8 mouse cellular contexts compared by ENCODE assay signal in genomic region chr11:84066927-84067645, GRCm38 (mm10). TPM values are rescaled to one million over a fixed set of nuclear protein-coding genes. Genes with fewer than 3 reads are reported as not detected.
DNase-seq lines count a peak whose midpoint lies in the region; ATAC-seq and TF ChIP-seq lines count a peak whose summit lies in the region.

No protein-coding gene starts in this region.

- intact Hi-C loops in gastrocnemius, adult 2 months (cut with DNase I): loop anchor here (5.0 kb wide), 1 partner anchor 60 kb away; the partner anchor contains the start of genes Acaca and Tada2a

- WGBS in kidney, embryonic 14.5 days: 4% methylated on average over 18 of the region's 18 CpGs
- WGBS in liver, postnatal 0 days (ENCODE audit: insufficient replicate concordance): 14% methylated on average over 18 of the region's 18 CpGs

- in situ Hi-C loops in ES-E14 (cut with MboI; ENCODE audit: low sequenced_read_pairs in 2 of 2, unreplicated experiment in 2 of 2): no loop called here

- TF ChIP-seq CTCF in gastrocnemius, adult 2 months (IDR thresholded peaks at IDR 0.05): no peak
- TF ChIP-seq CTCF in liver, postnatal 0 days (IDR thresholded peaks at IDR 0.05; ENCODE audit: low read depth): no peak

- DNase-seq in gastrocnemius, adult 2 months: peak; percentile 60
- DNase-seq in gastrocnemius, postnatal 4 days (ENCODE audit: low spot score in 2 of 2): no peak
- DNase-seq in ES-E14 (ENCODE audit: low read depth, low spot score): peak; percentile 19
- peak; percentile 81 to 86 for DNase-seq in cerebellum, postnatal 25 days
- DNase-seq in heart, adult 9 months (ENCODE audit: low spot score in 2 of 2): peak; percentile 21 to 35
- no peak for DNase-seq in liver, postnatal 0 days
- DNase-seq in right cerebral cortex, adult 2 months (ENCODE audit: low spot score in 2 of 2): peak; percentile 77 to 82

- peak overlapping the region; percentile 84 for H3K4me3 ChIP-seq in gastrocnemius, adult 2 months
- H3K4me3 ChIP-seq in ES-E14 (ENCODE audit: insufficient read depth in 1 of 2, low read depth in 1 of 2, low read length in 2 of 2, poor library complexity in 1 of 2, severe bottlenecking in 1 of 2): peak overlapping the region; percentile 74 to 89; a peak in 3 of 4 replicates
- peak overlapping the region; percentile 72 for H3K4me3 ChIP-seq in kidney, embryonic 14.5 days (ENCODE audit: low read length)
- peak overlapping the region; percentile 67; the same call in 1 of the 2 replicates for H3K4me3 ChIP-seq in liver, postnatal 0 days (ENCODE audit: low read depth, low read length)

- H3K4me2 ChIP-seq in kidney, embryonic 14.5 days (replicated peaks; ENCODE audit: low read depth, low read length): peak overlapping the region; percentile 95
- H3K4me2 ChIP-seq in liver, postnatal 0 days (ENCODE audit: low read depth, low read length): peak overlapping the region; percentile 93; the same call in 1 of the 2 replicates

- no peak for TF ChIP-seq EP300 in liver, postnatal 0 days (IDR thresholded peaks at IDR 0.05; ENCODE audit: low read depth)

- H3K4me1 ChIP-seq in ES-E14 (ENCODE audit: control insufficient read depth in 2 of 2, insufficient read depth in 2 of 2, low read length in 2 of 2, poor library complexity in 1 of 2): peaks cover 4 to 9% of the 10 kb centered on the region in 2 experiments; a peak in 2 of 4 replicates
- H3K4me1 ChIP-seq in kidney, embryonic 14.5 days (ENCODE audit: control insufficient read depth, insufficient read depth, low read length): peaks cover 19% of the 10 kb centered on the region; the same call in 1 of the 2 replicates
- peaks cover 20% of the 10 kb centered on the region for H3K4me1 ChIP-seq in liver, postnatal 0 days (ENCODE audit: insufficient read depth)

- H3K9ac ChIP-seq in ES-E14 (ENCODE audit: insufficient read depth, low read depth, low read length, poor library complexity, severe bottlenecking): no peak overlapping the region; the same call in 1 of the 2 replicates
- peak overlapping the region; percentile 72; the same call in 1 of the 2 replicates for H3K9ac ChIP-seq in kidney, embryonic 14.5 days (ENCODE audit: low read depth, low read length)
- no peak overlapping the region for H3K9ac ChIP-seq in liver, postnatal 0 days (replicated peaks)

- H3K27me3 ChIP-seq in kidney, embryonic 14.5 days (ENCODE audit: control insufficient read depth, insufficient read depth, low read length): peaks cover 9% of the 10 kb centered on the region
- H3K27me3 ChIP-seq in liver, postnatal 0 days (ENCODE audit: insufficient read depth, low read length): peaks cover 34% of the 10 kb centered on the region

- no peaks in the 10 kb centered on the region for H3K9me3 ChIP-seq in ES-E14 (ENCODE audit: control insufficient read depth, insufficient read depth, low read depth, low read length)
- H3K9me3 ChIP-seq in kidney, embryonic 14.5 days (ENCODE audit: control insufficient read depth, low read length): no peaks in the 10 kb centered on the region
- H3K9me3 ChIP-seq in liver, postnatal 0 days (ENCODE audit: low read length): no peaks in the 10 kb centered on the region

- peak overlapping the region; percentile 92 for H3K27ac ChIP-seq in gastrocnemius, adult 2 months
- no peak overlapping the region for H3K27ac ChIP-seq in ES-E14 (ENCODE audit: insufficient read depth, low read depth, low read length, poor library complexity, severe bottlenecking)
- H3K27ac ChIP-seq in kidney, embryonic 14.5 days (ENCODE audit: low read depth, low read length): no peak overlapping the region
- no peak overlapping the region for H3K27ac ChIP-seq in liver, postnatal 0 days (ENCODE audit: low read depth)

- no peak for ATAC-seq in kidney, embryonic 14.5 days (ENCODE audit: low FRiP score, low TSS enrichment)
- no peak for ATAC-seq in liver, postnatal 0 days

- no peaks in the 10 kb centered on the region for H3K36me3 ChIP-seq in ES-E14 (ENCODE audit: control insufficient read depth, insufficient read depth, low read length, poor library complexity, severe bottlenecking)
- no peaks in the 10 kb centered on the region for H3K36me3 ChIP-seq in kidney, embryonic 14.5 days (ENCODE audit: control insufficient read depth, insufficient read depth, low read length)
- H3K36me3 ChIP-seq in liver, postnatal 0 days (replicated peaks; ENCODE audit: insufficient read depth, low read length): no peaks in the 10 kb centered on the region

TF ChIP-seq in ES-E14, 5 proteins besides CTCF, POLR2A, EP300 and RAD21:
- TF ChIP-seq ZNF384 (IDR thresholded peaks at IDR 0.05; ENCODE audit: low read depth, low read length) (no peak), CHD2 (IDR thresholded peaks at IDR 0.05; ENCODE audit: low read depth, low read length) (no peak), ZC3H11A (IDR thresholded peaks at IDR 0.05; ENCODE audit: borderline replicate concordance, low read depth, low read length) (no peak), HCFC1 (IDR thresholded peaks at IDR 0.05; ENCODE audit: borderline replicate concordance, insufficient read depth, low read length) (no peak), MAFK (IDR thresholded peaks at IDR 0.05; ENCODE audit: insufficient read depth, low read depth, low read length) (no peak)

RNA-seq across cellular contexts. Expression of gene Dusp14, which starts 2.0 kb away (rescaled TPM):
- 1 to 10 TPM; 6.1 to 7.9 TPM for total RNA-seq in gastrocnemius, adult 2 months (2021)
- total RNA-seq in gastrocnemius, postnatal 4 days (2021): 1 to 10 TPM; 6.4 to 7.7 TPM
- 12.5 and 24.0 TPM in 2 replicates for total RNA-seq in ES-E14 (2012; rRNA removed)
- polyA plus RNA-seq in kidney, embryonic 14.5 days (2014; fragmentation: Nextera tagmentation; extraction: Ambion mirVana): 19.8 and 21.4 TPM in 2 replicates
- polyA plus RNA-seq in liver, postnatal 0 days (2015; fragmentation: Nextera tagmentation; extraction: Ambion mirVana): 1.7 and 1.8 TPM in 2 replicates

Comparison
In these comparisons a context has a peak if more than half of its experiments do, and no peak if none do; other contexts are left out.
1. DNase-seq: peak in gastrocnemius, adult 2 months (single experiment), ES-E14 (single experiment), cerebellum, postnatal 25 days (2 of 2), heart, adult 9 months (2 of 2) and right cerebral cortex, adult 2 months (2 of 2); none in gastrocnemius, postnatal 4 days (0 of 2) and liver, postnatal 0 days (single experiment).
2. Peak in every context shown above with its lines, with median percentiles within 50 percentile points of each other: H3K4me3 ChIP-seq.